8 mouse cellular contexts compared by ENCODE assay signal in the genomic region with DNA sequence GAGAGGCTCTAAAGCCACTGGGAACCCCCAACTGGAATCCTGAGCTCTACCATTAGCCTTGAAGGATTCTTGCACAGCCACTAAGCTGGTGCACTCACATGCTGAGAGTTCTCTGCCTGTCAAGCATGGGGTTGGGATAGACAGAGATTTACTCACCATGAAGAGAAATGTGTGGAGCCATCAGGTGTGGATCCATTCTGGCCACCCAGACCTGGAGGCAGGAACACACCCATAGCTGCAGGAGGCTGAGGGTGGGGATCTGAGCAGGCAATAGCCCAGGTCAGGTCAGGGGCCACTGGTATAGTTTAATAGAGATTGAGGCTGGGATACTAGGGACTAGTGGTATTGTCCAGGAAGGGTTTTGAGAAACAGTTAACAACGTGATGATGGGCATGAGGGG. TPM values are rescaled to one million over a fixed set of nuclear protein-coding genes. Genes with fewer than 3 reads are reported as not detected.
DNase-seq lines count a peak whose midpoint lies in the region; ATAC-seq and TF ChIP-seq lines count a peak whose summit lies in the region.

No protein-coding gene starts in this region.

- peaks cover 55% of the 10 kb centered on the region for H3K4me1 ChIP-seq in erythroblast, embryonic 14.5 days (ENCODE audit: control insufficient read depth)
- peaks cover 28% of the 10 kb centered on the region for H3K4me1 ChIP-seq in hindbrain, embryonic 16.5 days (ENCODE audit: control insufficient read depth, insufficient read depth, low read depth, low read length)
- H3K4me1 ChIP-seq in stomach, postnatal 0 days (replicated peaks; ENCODE audit: control insufficient read depth, insufficient read depth) = peaks cover 7% of the 10 kb centered on the region

- no peak for TF ChIP-seq EP300 in stomach, postnatal 0 days (optimal IDR thresholded peaks at IDR 0.05)

- TF ChIP-seq CTCF in stomach, postnatal 0 days (IDR thresholded peaks at IDR 0.05; ENCODE audit: low read depth) = no peak

- no peaks in the 10 kb centered on the region for H3K9me3 ChIP-seq in erythroblast, embryonic 14.5 days (ENCODE audit: control insufficient read depth, low read length)
- no peaks in the 10 kb centered on the region for H3K9me3 ChIP-seq in hindbrain, embryonic 16.5 days (ENCODE audit: control insufficient read depth, low read length)
- no peaks in the 10 kb centered on the region for H3K9me3 ChIP-seq in stomach, postnatal 0 days (ENCODE audit: control insufficient read depth, low read length)

- 0% methylated on average over 1 of the region's 1 CpGs for WGBS in hindbrain, embryonic 16.5 days
- 9% methylated on average over 1 of the region's 1 CpGs for WGBS in stomach, postnatal 0 days

- H3K9ac ChIP-seq in hindbrain, embryonic 16.5 days (ENCODE audit: low read depth, low read length) = peak overlapping the region; percentile 90
- H3K9ac ChIP-seq in stomach, postnatal 0 days (ENCODE audit: low read length) = peak overlapping the region; percentile 93

- H3K27me3 ChIP-seq in erythroblast, embryonic 14.5 days (ENCODE audit: control insufficient read depth) = no peaks in the 10 kb centered on the region
- no peaks in the 10 kb centered on the region for H3K27me3 ChIP-seq in hindbrain, embryonic 16.5 days (replicated peaks; ENCODE audit: control insufficient read depth, insufficient read depth, low read length)
- no peaks in the 10 kb centered on the region for H3K27me3 ChIP-seq in stomach, postnatal 0 days (ENCODE audit: control insufficient read depth, insufficient read depth, low read length)

- no peak for ATAC-seq in hindbrain, embryonic 16.5 days
- no peak for ATAC-seq in stomach, postnatal 0 days (ENCODE audit: low FRiP score, low TSS enrichment)

- DNase-seq in ovary, postnatal 36 days (ENCODE audit: low spot score) = peak; percentile 13
- no peak for DNase-seq in ovary, adult 18-20 months (ENCODE audit: low spot score)
- peak; percentile 15 for DNase-seq in lung, postnatal 14 days
- DNase-seq in stomach, postnatal 0 days (ENCODE audit: low spot score) = peak; percentile 40
- no peak for DNase-seq in right cerebral cortex, postnatal 4 days
- no peak for DNase-seq in left cerebral cortex, adult 18-20 months (ENCODE audit: low spot score in 2 of 2)

- peak overlapping the region; percentile 92 for H3K27ac ChIP-seq in hindbrain, embryonic 16.5 days (ENCODE audit: low read depth, low read length)
- H3K27ac ChIP-seq in stomach, postnatal 0 days (replicated peaks) = peak overlapping the region; percentile 97

- H3K36me3 ChIP-seq in erythroblast, embryonic 14.5 days (ENCODE audit: control insufficient read depth) = peaks cover 55% of the 10 kb centered on the region
- H3K36me3 ChIP-seq in hindbrain, embryonic 16.5 days (ENCODE audit: control insufficient read depth, insufficient read depth, low read length) = peaks cover 19% of the 10 kb centered on the region
- H3K36me3 ChIP-seq in stomach, postnatal 0 days (ENCODE audit: control insufficient read depth, insufficient read depth, low read length) = peaks cover 4% of the 10 kb centered on the region; the same call in 1 of the 2 replicates

- H3K4me3 ChIP-seq in erythroblast, embryonic 14.5 days (replicated peaks) = peak overlapping the region; percentile 83
- peak overlapping the region; percentile 79 for H3K4me3 ChIP-seq in hindbrain, embryonic 16.5 days (ENCODE audit: low read length)
- H3K4me3 ChIP-seq in stomach, postnatal 0 days (ENCODE audit: low read depth, low read length) = peak overlapping the region; percentile 94

- peak overlapping the region; percentile 96 for H3K4me2 ChIP-seq in hindbrain, embryonic 16.5 days (ENCODE audit: low read length)
- peak overlapping the region; percentile 89 for H3K4me2 ChIP-seq in stomach, postnatal 0 days (replicated peaks; ENCODE audit: low read depth)

RNA-seq across cellular contexts. Expression of a gene that starts 0.8 kb away (rescaled TPM):
- polyA plus RNA-seq in erythroblast, embryonic 14.5 days (2012) = 12.9 and 13.9 TPM in 2 replicates
- polyA plus RNA-seq in hindbrain, embryonic 16.5 days (2015; fragmentation: Nextera tagmentation; extraction: Ambion mirVana) = 278 TPM in 2 replicates
- polyA plus RNA-seq in stomach, postnatal 0 days (2015; fragmentation: Nextera tagmentation; extraction: Ambion mirVana) = 363 and 370 TPM in 2 replicates
- total RNA-seq in left cerebral cortex, adult 18-20 months (2021) = 100 to 1,000 TPM; 159 to 170 TPM

RNA-seq across cellular contexts. Expression of a gene that starts 0.8 kb away (rescaled TPM):
- polyA plus RNA-seq in erythroblast, embryonic 14.5 days (2012) = 0.16 TPM in 2 replicates
- 51.6 and 57.2 TPM in 2 replicates for polyA plus RNA-seq in hindbrain, embryonic 16.5 days (2015; fragmentation: Nextera tagmentation; extraction: Ambion mirVana)
- polyA plus RNA-seq in stomach, postnatal 0 days (2015; fragmentation: Nextera tagmentation; extraction: Ambion mirVana) = 58.2 and 61.4 TPM in 2 replicates
- 10 to 100 TPM; 30.3 to 32.0 TPM for total RNA-seq in left cerebral cortex, adult 18-20 months (2021)

RNA-seq across cellular contexts. Expression of a gene that starts 8.5 kb away (rescaled TPM):
- polyA plus RNA-seq in erythroblast, embryonic 14.5 days (2012) = not detected in 2 replicates
- 23.3 and 26.3 TPM in 2 replicates for polyA plus RNA-seq in hindbrain, embryonic 16.5 days (2015; fragmentation: Nextera tagmentation; extraction: Ambion mirVana)
- polyA plus RNA-seq in stomach, postnatal 0 days (2015; fragmentation: Nextera tagmentation; extraction: Ambion mirVana) = 10.5 and 11.6 TPM in 2 replicates
- 10 to 100 TPM; 29.8 to 32.8 TPM for total RNA-seq in left cerebral cortex, adult 18-20 months (2021)

RNA-seq across cellular contexts. Expression of a gene that starts 14.9 kb away (rescaled TPM):
- polyA plus RNA-seq in erythroblast, embryonic 14.5 days (2012) = not detected in 2 replicates
- polyA plus RNA-seq in hindbrain, embryonic 16.5 days (2015; fragmentation: Nextera tagmentation; extraction: Ambion mirVana) = 142 and 145 TPM in 2 replicates
- polyA plus RNA-seq in stomach, postnatal 0 days (2015; fragmentation: Nextera tagmentation; extraction: Ambion mirVana) = 17.3 and 20.3 TPM in 2 replicates
- 100 to 1,000 TPM; 140 to 145 TPM for total RNA-seq in left cerebral cortex, adult 18-20 months (2021)

RNA-seq across cellular contexts. Expression of a gene that starts 33.5 kb away (rescaled TPM):
- 533 and 609 TPM in 2 replicates for polyA plus RNA-seq in erythroblast, embryonic 14.5 days (2012)
- polyA plus RNA-seq in hindbrain, embryonic 16.5 days (2015; fragmentation: Nextera tagmentation; extraction: Ambion mirVana) = 451 and 453 TPM in 2 replicates
- polyA plus RNA-seq in stomach, postnatal 0 days (2015; fragmentation: Nextera tagmentation; extraction: Ambion mirVana) = 1,072 and 1,116 TPM in 2 replicates
- total RNA-seq in left cerebral cortex, adult 18-20 months (2021) = 100 to 1,000 TPM in 1 of 2 experiments, 10 to 100 TPM in 1; 99.8 to 110 TPM

Comparison
In these comparisons a context has a peak if more than half of its experiments do, and no peak if none do; other contexts are left out.
1. DNase-seq: peak in ovary, postnatal 36 days (single experiment), lung, postnatal 14 days (single experiment) and stomach, postnatal 0 days (single experiment); none in ovary, adult 18-20 months (single experiment), right cerebral cortex, postnatal 4 days (single experiment) and left cerebral cortex, adult 18-20 months (0 of 2).
2. RNA of a gene that starts 0.8 kb away (polyA plus RNA-seq): 363 to 370 TPM in stomach, postnatal 0 days and 278 TPM in hindbrain, embryonic 16.5 days; 12.9 to 13.9 TPM in erythroblast, embryonic 14.5 days; every median in the first group is over 10 times any median in the second.
3. RNA of a gene that starts 0.8 kb away (polyA plus RNA-seq): 58.2 to 61.4 TPM in stomach, postnatal 0 days and 51.6 to 57.2 TPM in hindbrain, embryonic 16.5 days; 0.16 TPM in erythroblast, embryonic 14.5 days; every median in the first group is over 10 times any median in the second.
4. RNA of a gene that starts 8.5 kb away (polyA plus RNA-seq): 23.3 to 26.3 TPM in hindbrain, embryonic 16.5 days and 10.5 to 11.6 TPM in stomach, postnatal 0 days; not detected in erythroblast, embryonic 14.5 days; every median in the first group is over 10 times any median in the second.
5. Peak in every context shown above with its lines, with median percentiles within 50 percentile points of each other: H3K4me3 ChIP-seq.